Mouse (Mus musculus) olfactory bulb, adult 2 months (tissue): ENCODE results near the gene Olfr70. TPM values are rescaled to one million over a fixed set of nuclear protein-coding genes. Genes with fewer than 3 reads are reported as not detected.
A peak's percentile ranks its signal among the peaks of the same experiment; 100 is the strongest.

Source experiments
- H3K27ac ChIP-seq: fragments of 200-500 bp; 2 replicates; pipeline ENCODE4 v1.5.1; 2012; ENCODE audit warnings: low read depth, low read length; ENCODE audit not compliant: insufficient read depth
- H3K4me1 ChIP-seq: fragments of 200-500 bp; 2 replicates; pipeline ENCODE4 v1.6.1; 2012; ENCODE audit warnings: low read length; ENCODE audit not compliant: control insufficient read depth, insufficient read depth
- H3K4me3 ChIP-seq: fragments of 200-500 bp; 2 replicates; pipeline ENCODE4 v1.5.1; 2012; ENCODE audit warnings: mild to moderate bottlenecking, low read depth, low read length, moderate library complexity; ENCODE audit not compliant: insufficient read depth
- CTCF ChIP-seq: fragments of 200-500 bp; IDR thresholded peaks from 2 replicates; pipeline ENCODE4 v1.5.1; 2012; ENCODE audit warnings: low read depth, mild to moderate bottlenecking, low read length, moderate library complexity; ENCODE audit not compliant: insufficient read depth
- POLR2A ChIP-seq: fragments of 200-500 bp; IDR thresholded peaks from 2 replicates; pipeline ENCODE4 v1.6.1; 2012; ENCODE audit warnings: mild to moderate bottlenecking, low read depth, low read length, moderate library complexity; ENCODE audit not compliant: insufficient read depth
- WGBS: fragments of 180-500 bp; shearing (Covaris S2); methylation state at CpG from one replicate; pipeline ENCODE4 v1.1.7; 2018; 5-methylcytosine and 5-hydroxymethylcytosine counted together
- polyA plus RNA-seq: library from polyadenylated mRNA; stranded (reverse); fragments of >200 nt; gene quantifications from 2 replicates; pipeline ENCODE4 v1.2.4, GENCODE M21; 2012; ENCODE audit warnings: low replicate concordance; ENCODE audit not compliant: missing spikeins, insufficient read depth, insufficient read length

Olfr70 gene
- polyA plus RNA-seq, 1 experiment, result not detected

DNA sequence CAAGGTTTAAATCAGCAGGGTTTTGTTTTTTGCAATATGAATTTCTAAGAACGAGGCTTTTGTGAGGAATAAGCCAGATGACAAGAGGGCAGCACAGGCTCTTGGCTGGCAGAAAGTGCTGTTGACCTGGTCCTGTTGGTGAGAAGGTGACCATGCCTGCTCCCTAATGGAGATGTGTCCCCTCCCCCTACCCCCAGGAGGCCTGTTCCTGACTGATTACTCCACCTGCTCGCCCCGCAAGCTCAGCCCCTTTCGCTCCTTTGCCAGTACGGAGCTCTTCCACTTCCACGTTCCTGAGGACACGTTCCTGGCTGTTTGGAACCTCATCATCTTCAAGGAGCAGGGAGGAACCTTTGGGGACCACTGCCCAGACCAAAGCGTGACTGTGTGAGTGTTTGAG is 26.9 kb downstream of the Olfr70 start:
- peaks cover 17% of the 10 kb centered on the region for H3K4me1 ChIP-seq
- WGBS, result 83% methylated on average over 8 of the region's 8 CpGs
- no peak overlapping the region for H3K27ac ChIP-seq
- no peak overlapping the region for H3K4me3 ChIP-seq
- TF ChIP-seq CTCF, result no peak
- no peak for TF ChIP-seq POLR2A

DNA sequence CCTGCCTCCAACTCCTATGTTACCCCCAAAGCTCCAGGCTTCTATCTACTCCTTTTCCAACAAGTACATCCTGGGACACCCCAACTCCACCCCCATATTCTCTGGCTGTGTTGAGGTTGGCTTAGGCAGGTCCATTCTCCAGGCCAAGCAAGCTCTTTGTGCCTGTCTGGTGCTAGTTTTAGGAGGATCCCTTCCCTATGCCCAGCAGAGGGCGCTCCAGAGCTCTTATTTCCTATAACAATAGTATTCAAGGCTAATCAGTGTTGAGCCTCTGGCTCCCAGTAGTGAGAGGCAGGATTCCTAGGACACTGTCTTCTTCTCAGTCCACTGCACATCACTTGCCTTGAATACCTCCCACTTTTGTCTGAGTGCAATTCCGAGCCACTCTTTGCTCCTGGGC is 28.5 kb downstream of the Olfr70 start:
- TF ChIP-seq POLR2A (no peak), CTCF (peak; percentile 43; the same call in 1 of the 2 replicates)
- peaks cover 22% of the 10 kb centered on the region for H3K4me1 ChIP-seq
- no peak overlapping the region for H3K27ac ChIP-seq
- 8% methylated on average over 2 of the region's 2 CpGs for WGBS
- no peak overlapping the region for H3K4me3 ChIP-seq

GRCm38 (mm10) chr4:43669428-43669794 is 31.2 kb downstream of the Olfr70 start:
- H3K4me3 ChIP-seq, result peak overlapping the region; percentile 79
- TF ChIP-seq CTCF, result no peak
- no peak for TF ChIP-seq POLR2A
- 0 out of 2 replicates have a peak overlapping the region, but pooled peaks have one; percentile 29 for H3K27ac ChIP-seq
- peaks cover 22% of the 10 kb centered on the region for H3K4me1 ChIP-seq
- under 1% methylated on average over 23 of the region's 25 CpGs for WGBS

DNA sequence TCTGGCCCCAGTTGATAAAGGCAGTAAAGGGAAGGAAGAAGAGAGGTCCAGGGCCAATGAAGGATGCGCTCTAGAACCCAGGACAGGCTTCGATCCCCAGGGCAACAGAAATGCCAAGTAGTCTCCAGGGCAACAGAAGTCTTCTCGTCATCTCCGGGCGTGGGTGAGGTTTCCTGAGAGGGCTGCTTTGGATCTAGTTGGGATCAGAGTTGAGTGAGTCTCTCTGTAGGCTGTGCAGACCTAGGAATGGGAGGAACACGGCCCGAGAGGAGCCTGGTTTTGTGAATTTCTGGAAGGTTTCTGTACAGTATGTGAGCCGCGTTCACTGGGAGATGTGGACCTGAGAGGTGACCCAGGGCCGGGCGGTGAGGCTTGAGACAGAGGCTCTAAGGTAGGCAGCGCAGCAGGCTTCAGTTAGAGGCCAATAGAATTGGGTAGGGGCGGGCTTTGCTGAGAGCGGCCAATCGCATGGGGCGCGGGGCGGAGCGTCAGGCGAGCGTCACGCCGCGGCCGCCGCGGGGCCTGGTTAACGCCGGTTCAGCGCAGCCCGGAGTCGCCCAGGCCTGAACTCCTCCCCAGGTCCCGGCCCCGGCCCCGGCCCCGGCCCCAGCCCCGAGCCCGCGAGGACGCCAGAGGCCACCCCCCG is 31.7 kb downstream of the Olfr70 start, which contains the start of the genes Tmem8b and Fam221b:
Tmem8b (plus strand) TSS at position 190 of the 646 bp plus-strand sequence.
Fam221b (minus strand) TSS at position 364 of the 646 bp plus-strand sequence.
- peak within 1 kb of the TSS; percentile 29; the same call in 1 of the 2 replicates for H3K27ac ChIP-seq
- TF ChIP-seq CTCF (no peak), POLR2A (peak; percentile 68)
- WGBS, result 1% methylated on average over 41 of the region's 41 CpGs
- peaks cover 22% of the 10 kb centered on the region for H3K4me1 ChIP-seq
- H3K4me3 ChIP-seq, result peak within 1 kb of the TSS; percentile 79

GRCm38 (mm10) chr4:43666412-43666811 is 34.2 kb downstream of the Olfr70 start:
- WGBS, result 30% methylated on average over 4 of the region's 4 CpGs
- no peak for TF ChIP-seq POLR2A
- TF ChIP-seq CTCF, result no peak
- H3K4me1 ChIP-seq, result peaks cover 14% of the 10 kb centered on the region
- no peak overlapping the region for H3K4me3 ChIP-seq
- no peak overlapping the region for H3K27ac ChIP-seq

DNA sequence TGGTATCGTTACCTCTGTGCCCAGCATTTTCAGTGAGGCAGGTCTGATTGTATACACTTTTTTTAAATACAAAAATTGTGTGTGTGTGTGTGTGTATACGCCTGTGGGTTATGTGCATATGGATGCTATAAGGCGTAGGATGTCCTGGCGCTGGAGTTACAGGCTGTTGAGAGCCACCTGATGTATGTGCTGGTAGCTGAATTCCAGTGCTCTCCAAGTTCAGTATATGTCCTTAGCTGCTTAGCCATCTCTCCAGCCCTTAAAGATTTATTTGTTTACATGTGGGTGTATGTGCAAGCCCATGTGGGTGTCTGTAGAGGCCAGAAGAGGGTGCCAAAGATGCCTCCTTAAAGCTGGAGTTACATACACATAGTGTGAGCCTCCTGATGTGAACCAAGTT is 43.5 kb downstream of the Olfr70 start:
- Histone ChIP-seq H3K4me1 (peaks cover 9% of the 10 kb centered on the region; the same call in 1 of the 2 replicates), H3K4me3 (no peak overlapping the region), H3K27ac (no peak overlapping the region)
- WGBS, result 51% methylated on average over 4 of the region's 4 CpGs
- TF ChIP-seq CTCF, result no peak
- no peak for TF ChIP-seq POLR2A

- Histone ChIP-seq H3K4me1 (peaks cover 9% of the 10 kb centered on the region; the same call in 1 of the 2 replicates), H3K4me3 (peak within 1 kb of the TSS; percentile 74), H3K27ac (peak within 1 kb of the TSS; percentile 89)
- TF ChIP-seq CTCF (no peak), POLR2A (peak; percentile 98)
- under 1% methylated on average over 34 of the region's 34 CpGs for WGBS
Observed at GRCm38 (mm10) chr4:43656339-43657109, 44.1 kb downstream of the Olfr70 start, which contains the start of gene Hint2. TSS of gene Hint2 (minus strand) at chr4:43656466.

- Histone ChIP-seq H3K4me3 (peak overlapping the region; percentile 74), H3K27ac (peak overlapping the region; percentile 76), H3K4me1 (peaks cover 9% of the 10 kb centered on the region; the same call in 1 of the 2 replicates)
- 3% methylated on average over 34 of the region's 34 CpGs for WGBS
- TF ChIP-seq POLR2A (no peak), CTCF (no peak)
Observed at GRCm38 (mm10) chr4:43655656-43656338, 44.8 kb downstream of the Olfr70 start.
